Mouse (Mus musculus) erythroblast, embryonic 14.5 days (primary cell): ENCODE data around the gene Abhd16a.

Source experiments
- GATA1 ChIP-seq: IDR thresholded peaks from 2 replicates; pipeline ENCODE4 v1.6.1; 2012; ENCODE audit warnings: low read length, inconsistent platforms, mixed read lengths
- TAL1 ChIP-seq: IDR thresholded peaks from 3 replicates; pipeline ENCODE4 v1.6.1; 2012; ENCODE audit warnings: low read length, inconsistent platforms, mixed read lengths

DNA sequence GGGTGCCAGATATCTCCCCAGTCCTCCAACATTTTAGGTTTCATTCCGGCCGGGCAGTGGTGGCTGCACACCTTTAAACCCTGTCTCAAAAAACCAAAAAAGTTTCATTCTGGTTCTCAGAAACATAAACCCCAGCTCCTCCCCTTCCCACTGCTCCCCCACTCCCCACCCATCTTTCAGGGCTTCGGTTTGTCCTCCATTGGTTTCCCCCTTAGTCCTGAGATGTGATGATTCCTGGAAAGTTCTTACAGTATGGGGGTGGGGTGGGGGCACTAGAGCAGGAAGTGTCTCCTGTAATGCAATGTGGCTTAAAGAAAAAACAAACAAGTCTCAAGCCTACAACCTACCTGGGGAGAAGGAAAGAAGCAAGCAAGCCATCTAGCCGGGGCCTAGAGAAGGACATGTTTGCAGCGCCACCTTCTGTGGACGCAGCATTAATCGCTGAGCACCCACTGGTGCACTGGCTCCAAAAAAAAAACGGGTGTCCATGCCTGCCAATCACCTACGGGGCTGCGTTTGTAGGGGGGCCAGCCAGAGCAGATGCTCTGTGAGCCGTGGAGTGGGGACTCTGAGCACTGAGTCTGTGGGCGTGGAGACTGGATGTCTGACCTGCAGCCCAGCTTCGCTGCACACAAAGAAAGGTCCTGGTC lies 16.8 kb downstream of the Abhd16a start:
- TF ChIP-seq GATA1 = no peak
- TF ChIP-seq TAL1 = no peak
